Mouse (Mus musculus) hindbrain, embryonic 13.5 days (tissue): ENCODE measurements around the gene Elfn2. TPM values are rescaled to one million over a fixed set of nuclear protein-coding genes. Genes with fewer than 3 reads are reported as not detected.
A peak's percentile ranks its signal among the peaks of the same experiment; 100 is the strongest.

Experiments used
- ATAC-seq: fragments of 200-750 bp; cut with Nextera tagmentation; 2 replicates; pipeline ENCODE4 v1.8.0; 2017; ENCODE audit warnings: moderate TSS enrichment; ENCODE audit not compliant: low FRiP score
- H3K27ac ChIP-seq: fragments of 300-500 bp; sonication (generic); 2 replicates; pipeline ENCODE4 v1.5.1; 2015; ENCODE audit warnings: inconsistent platforms, mild to moderate bottlenecking, moderate library complexity
- H3K27me3 ChIP-seq: fragments of 300-500 bp; sonication (generic); 2 replicates; pipeline ENCODE4 v1.6.1; 2015; ENCODE audit warnings: mild to moderate bottlenecking, inconsistent platforms
- H3K36me3 ChIP-seq: fragments of 300-500 bp; sonication (generic); 2 replicates; pipeline ENCODE4 v1.6.1; 2015; ENCODE audit warnings: mild to moderate bottlenecking, inconsistent platforms
- H3K4me1 ChIP-seq: fragments of 300-500 bp; sonication (generic); replicated peaks from 2 replicates; pipeline ENCODE4 v1.6.1; 2015; ENCODE audit warnings: inconsistent platforms
- H3K4me2 ChIP-seq: fragments of 300-500 bp; sonication (generic); 2 replicates; pipeline ENCODE4 v1.6.1; 2015; ENCODE audit warnings: inconsistent platforms, mild to moderate bottlenecking, moderate library complexity
- H3K4me3 ChIP-seq: fragments of 300-500 bp; sonication (generic); 2 replicates; pipeline ENCODE4 v1.5.1; 2015; ENCODE audit warnings: mild to moderate bottlenecking, inconsistent platforms
- H3K9ac ChIP-seq: fragments of 300-500 bp; sonication (generic); 2 replicates; pipeline ENCODE4 v1.6.1; 2015; ENCODE audit warnings: mild to moderate bottlenecking, inconsistent platforms
- H3K9me3 ChIP-seq: fragments of 300-500 bp; sonication (generic); 2 replicates; pipeline ENCODE4 v1.6.1; 2016; ENCODE audit warnings: inconsistent platforms
- WGBS: fragments of 180-500 bp; shearing (Covaris S2); methylation state at CpG from one replicate; pipeline ENCODE4 v1.1.7; 2015; 5-methylcytosine and 5-hydroxymethylcytosine counted together
- polyA plus RNA-seq: library from polyadenylated mRNA; unstranded; fragments of >200 nt; fragmentation: Nextera tagmentation; extraction: Ambion mirVana; gene quantifications from 2 replicates; pipeline ENCODE4 v1.2.1, GENCODE M21; 2015

Gene Elfn2
- polyA plus RNA-seq, 1 experiment from 2014 or later: 4.6 TPM

DNA sequence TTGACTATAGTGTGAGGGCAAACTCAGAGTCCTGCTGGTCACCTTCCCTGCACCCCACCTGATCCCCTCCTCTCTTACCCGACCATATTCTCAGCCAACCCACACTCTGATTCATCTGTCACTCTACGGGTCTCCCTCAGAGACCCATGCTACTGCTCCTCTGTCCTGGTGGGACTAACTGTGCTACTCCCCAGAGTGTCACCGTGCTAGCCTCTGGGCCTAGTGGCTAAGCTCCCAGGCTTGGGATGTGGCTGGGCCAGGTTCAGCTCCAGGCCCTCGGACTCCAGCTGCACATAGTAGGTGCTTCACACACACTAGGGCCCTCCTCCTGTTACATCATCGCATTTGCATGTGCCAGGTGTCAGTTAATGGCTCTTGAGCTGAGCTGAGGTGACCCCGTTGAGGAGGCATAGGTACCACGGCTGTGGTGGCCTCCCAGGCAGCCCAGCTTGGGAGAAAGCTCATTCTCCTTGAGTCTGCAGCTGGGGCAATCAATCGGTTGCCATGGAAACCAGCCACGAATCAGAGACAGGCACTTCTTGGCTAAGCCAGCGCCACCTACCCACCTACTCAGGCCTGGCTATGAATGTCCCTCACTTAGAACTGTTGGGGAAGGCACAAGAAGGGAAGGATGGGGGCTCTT lies 84.4 kb downstream of the Elfn2 start:
- Histone ChIP-seq H3K9ac (peak overlapping the region; percentile 58; the same call in 1 of the 2 replicates), H3K4me1 (peaks cover 79% of the 10 kb centered on the region)

DNA sequence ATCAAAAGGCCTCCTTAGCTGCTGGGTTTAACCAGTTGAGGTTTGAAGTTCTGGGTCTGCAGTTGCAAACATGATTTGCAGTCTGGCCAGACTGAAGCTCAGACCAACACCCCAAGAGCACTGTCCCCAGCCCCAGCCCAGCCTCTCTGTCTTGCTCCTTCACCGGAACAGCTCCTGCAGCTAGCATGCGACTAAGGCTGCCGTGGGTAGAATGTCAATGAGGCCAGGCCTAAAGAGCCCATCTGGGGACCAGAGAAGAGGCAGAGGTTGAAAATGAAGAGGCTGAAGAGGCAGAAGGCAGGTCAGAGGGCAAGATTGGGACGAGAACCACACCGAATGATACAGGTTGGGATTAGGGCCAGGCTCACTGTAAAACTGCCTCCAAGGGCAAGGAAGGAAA lies 85.2 kb downstream of the Elfn2 start:
- H3K4me2 ChIP-seq: no peak overlapping the region
- H3K4me3 ChIP-seq: no peak overlapping the region
- peaks cover 72% of the 10 kb centered on the region for H3K4me1 ChIP-seq
- WGBS: 16% methylated on average over 5 of the region's 5 CpGs
- peak overlapping the region; percentile 75 for H3K27ac ChIP-seq
- peak overlapping the region; percentile 58; the same call in 1 of the 2 replicates for H3K9ac ChIP-seq
- no peaks in the 10 kb centered on the region for H3K36me3 ChIP-seq
- H3K27me3 ChIP-seq: no peaks in the 10 kb centered on the region
- ATAC-seq: no peak
- no peaks in the 10 kb centered on the region for H3K9me3 ChIP-seq

More for the DNA sequence above, 84.4 kb downstream of the Elfn2 start:
- H3K4me2 ChIP-seq: no peak overlapping the region
- H3K9me3 ChIP-seq: no peaks in the 10 kb centered on the region
- peak; percentile 69 for ATAC-seq
- peak overlapping the region; percentile 75 for H3K27ac ChIP-seq
- H3K36me3 ChIP-seq: no peaks in the 10 kb centered on the region
- 22% methylated on average over 10 of the region's 10 CpGs for WGBS
- H3K27me3 ChIP-seq: no peaks in the 10 kb centered on the region
- H3K4me3 ChIP-seq: no peak overlapping the region

GRCm38 (mm10) chr15:78632387-78632786 lies 86.2 kb downstream of the Elfn2 start:
- WGBS: 54% methylated on average over 2 of the region's 2 CpGs
- Histone ChIP-seq H3K4me3 (no peak overlapping the region), H3K9me3 (no peaks in the 10 kb centered on the region), H3K27me3 (no peaks in the 10 kb centered on the region), H3K4me1 (peaks cover 62% of the 10 kb centered on the region), H3K36me3 (no peaks in the 10 kb centered on the region), H3K9ac (no peak overlapping the region), H3K27ac (no peak overlapping the region; the same call in 1 of the 2 replicates), H3K4me2 (no peak overlapping the region)
- ATAC-seq: no peak

DNA sequence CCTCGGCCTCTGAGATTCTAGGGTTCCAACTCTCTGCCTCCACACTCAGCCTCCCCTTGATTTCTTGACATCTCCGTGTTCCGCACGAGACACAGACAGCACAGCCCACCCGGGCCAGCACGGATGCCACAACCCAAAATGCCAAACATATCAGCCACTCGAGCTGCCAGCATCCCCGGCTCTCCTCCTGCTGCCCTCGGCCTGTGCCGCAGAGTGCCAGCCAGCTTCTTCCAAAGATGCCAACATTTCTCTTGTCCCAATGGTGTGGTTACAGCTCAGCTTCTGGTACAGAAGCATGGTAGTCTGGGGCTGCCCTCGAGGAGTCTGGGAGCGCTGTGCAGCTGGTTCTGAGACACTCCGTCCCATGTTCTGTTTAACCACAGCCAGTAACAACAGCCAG lies 92.3 kb downstream of the Elfn2 start:
- 0 out of 2 replicates have a peak, but pooled peaks cover 6% of the 10 kb centered on the region for H3K27me3 ChIP-seq
- peaks cover 25% of the 10 kb centered on the region for H3K4me1 ChIP-seq
- H3K27ac ChIP-seq: no peak overlapping the region
- no peaks in the 10 kb centered on the region for H3K9me3 ChIP-seq
- ATAC-seq: no peak
- no peak overlapping the region for H3K4me3 ChIP-seq
- no peak overlapping the region for H3K4me2 ChIP-seq
- H3K36me3 ChIP-seq: no peaks in the 10 kb centered on the region
- whole genome bisulfite sequencing: 90% methylated on average over 13 of the region's 13 CpGs
- H3K9ac ChIP-seq: no peak overlapping the region

GRCm38 (mm10) chr15:78624961-78625360 lies 93.6 kb downstream of the Elfn2 start:
- Histone ChIP-seq H3K4me3 (no peak overlapping the region), H3K4me1 (peaks cover 15% of the 10 kb centered on the region), H3K9me3 (no peaks in the 10 kb centered on the region), H3K36me3 (no peaks in the 10 kb centered on the region), H3K4me2 (no peak overlapping the region), H3K9ac (no peak overlapping the region), H3K27ac (peak overlapping the region; percentile 80), H3K27me3 (0 out of 2 replicates have a peak, but pooled peaks cover 13% of the 10 kb centered on the region)
- 68% methylated on average over 3 of the region's 3 CpGs for WGBS
- no peak for ATAC-seq

GRCm38 (mm10) chr15:78624431-78624950 lies 94.1 kb downstream of the Elfn2 start:
- 27% methylated on average over 13 of the region's 13 CpGs for WGBS
- peak overlapping the region; percentile 80 for H3K27ac ChIP-seq
- no peak overlapping the region for H3K4me3 ChIP-seq
- H3K4me1 ChIP-seq: peaks cover 15% of the 10 kb centered on the region
- H3K9me3 ChIP-seq: no peaks in the 10 kb centered on the region
- ATAC-seq: peak; percentile 81
- no peak overlapping the region for H3K4me2 ChIP-seq
- H3K9ac ChIP-seq: 0 out of 2 replicates have a peak overlapping the region, but pooled peaks have one; percentile 29
- H3K36me3 ChIP-seq: no peaks in the 10 kb centered on the region
- H3K27me3 ChIP-seq: 0 out of 2 replicates have a peak, but pooled peaks cover 13% of the 10 kb centered on the region

DNA sequence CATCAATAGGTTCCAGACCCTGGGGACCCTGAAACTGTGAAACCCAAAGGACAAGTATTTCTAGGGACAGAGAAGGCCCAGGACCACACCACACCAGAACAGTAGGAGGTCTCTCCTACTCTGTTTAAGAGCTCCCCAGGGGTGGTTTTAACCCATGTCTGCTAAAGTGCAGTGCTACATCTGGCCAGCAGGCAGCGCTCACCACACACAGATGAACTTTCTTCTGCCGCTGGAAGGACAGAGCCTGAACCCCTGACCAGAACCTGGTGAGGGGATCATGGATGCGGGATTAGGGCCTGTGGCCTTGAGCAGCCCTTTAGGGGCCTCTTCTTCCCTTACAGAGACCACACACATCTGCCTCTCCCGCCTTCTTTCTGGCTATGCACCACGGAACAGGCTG lies 95.1 kb downstream of the Elfn2 start:
- 16% methylated on average over 5 of the region's 5 CpGs for WGBS
- H3K4me3 ChIP-seq: no peak overlapping the region
- no peak overlapping the region for H3K9ac ChIP-seq
- 0 out of 2 replicates have a peak, but pooled peaks cover 13% of the 10 kb centered on the region for H3K27me3 ChIP-seq
- no peaks in the 10 kb centered on the region for H3K9me3 ChIP-seq
- peak; percentile 12; the same call in 1 of the 2 replicates for ATAC-seq
- H3K36me3 ChIP-seq: no peaks in the 10 kb centered on the region
- H3K4me1 ChIP-seq: peaks cover 15% of the 10 kb centered on the region
- H3K27ac ChIP-seq: no peak overlapping the region
- no peak overlapping the region for H3K4me2 ChIP-seq

Other genes with a start within 250 kb of the Elfn2 start
- 0.05 and 0.13 TPM in 2 replicates for gene Il2rb, start 223.5 kb downstream of the Elfn2 start, polyA plus RNA-seq
- gene C1qtnf6, start 187.4 kb downstream of the Elfn2 start, polyA plus RNA-seq: 8.0 and 8.2 TPM in 2 replicates
- gene Sstr3, start 174.1 kb downstream of the Elfn2 start, polyA plus RNA-seq: 0.42 and 0.48 TPM in 2 replicates
- gene Rac2, start 146.0 kb downstream of the Elfn2 start, polyA plus RNA-seq: 6.3 and 8.8 TPM in 2 replicates
- 6.8 and 7.7 TPM in 2 replicates for gene Cyth4, start 121.7 kb downstream of the Elfn2 start, polyA plus RNA-seq
- 36.7 and 40.1 TPM in 2 replicates for gene Mfng, start 54.7 kb upstream of the Elfn2 start, polyA plus RNA-seq
- gene Card10, start 84.3 kb upstream of the Elfn2 start, polyA plus RNA-seq: 1.6 TPM in 2 replicates
- 9.5 and 11.0 TPM in 2 replicates for gene Cdc42ep1, start 123.9 kb upstream of the Elfn2 start, polyA plus RNA-seq
- gene Lgals2, start 136.8 kb upstream of the Elfn2 start, polyA plus RNA-seq: not detected in 2 replicates
- gene Gga1, start 158.4 kb upstream of the Elfn2 start, polyA plus RNA-seq: 49.9 and 50.6 TPM in 2 replicates
- not detected in 2 replicates for gene Gm49510, start 180.9 kb upstream of the Elfn2 start, polyA plus RNA-seq
- 3.8 and 4.5 TPM in 2 replicates for gene Sh3bp1, start 181.0 kb upstream of the Elfn2 start, polyA plus RNA-seq
- 62.7 and 64.3 TPM in 2 replicates for gene Pdxp, start 195.1 kb upstream of the Elfn2 start, polyA plus RNA-seq
- gene Lgals1, start 208.0 kb upstream of the Elfn2 start, polyA plus RNA-seq: 193 and 202 TPM in 2 replicates
- 57.4 and 62.3 TPM in 2 replicates for gene Nol12, start 216.2 kb upstream of the Elfn2 start, polyA plus RNA-seq
- gene Triobp, start 229.0 kb upstream of the Elfn2 start, polyA plus RNA-seq: 31.6 and 36.6 TPM in 2 replicates